Mouse (Mus musculus): ENCODE measurements around the gene Pde4b.
"Not testable (repeated sequence)": the region's sequence is repeated elsewhere in the genome, so short reads cannot be mapped to it uniquely, and the experiment has no call there.

Gene Pde4b

DNA sequence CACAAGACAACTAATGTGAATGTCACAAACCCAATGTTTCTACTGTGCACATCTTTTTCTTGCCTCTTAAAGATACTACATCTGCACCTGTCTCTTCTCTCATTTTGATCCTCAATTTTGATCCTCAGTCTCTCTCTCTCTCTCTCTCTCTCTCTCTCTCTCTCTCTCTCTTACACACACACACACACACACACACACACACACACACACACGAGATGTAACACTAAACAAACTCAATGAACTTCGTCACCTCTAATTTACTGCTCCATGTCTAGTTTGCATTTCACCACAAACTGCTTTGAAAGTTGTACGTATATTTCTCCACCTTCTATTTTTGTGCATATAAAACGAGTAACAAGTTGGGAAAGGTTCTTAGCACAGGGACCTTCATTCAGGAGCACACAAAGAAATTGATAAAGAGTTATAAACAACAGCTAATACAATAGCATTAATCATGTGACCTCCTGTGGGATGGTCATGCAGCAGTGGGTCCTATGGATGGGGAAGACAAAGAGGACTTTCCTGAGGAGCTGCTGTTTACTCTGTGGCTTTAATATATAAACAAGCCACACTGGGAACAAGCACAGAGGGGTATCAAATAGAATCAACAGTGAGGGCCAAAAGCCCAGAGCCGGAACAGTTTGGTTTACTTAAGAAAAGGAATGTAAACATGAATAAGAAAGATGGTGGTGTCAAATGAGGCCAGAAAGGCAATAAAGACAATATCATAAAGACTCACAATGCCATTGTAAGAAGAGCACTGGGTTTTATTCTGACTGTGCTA lies 372.1 kb downstream of the Pde4b start:
- DNase-seq (ENCODE audit: low read depth in 2 of 2, low spot score in 2 of 2), result no peak

DNA sequence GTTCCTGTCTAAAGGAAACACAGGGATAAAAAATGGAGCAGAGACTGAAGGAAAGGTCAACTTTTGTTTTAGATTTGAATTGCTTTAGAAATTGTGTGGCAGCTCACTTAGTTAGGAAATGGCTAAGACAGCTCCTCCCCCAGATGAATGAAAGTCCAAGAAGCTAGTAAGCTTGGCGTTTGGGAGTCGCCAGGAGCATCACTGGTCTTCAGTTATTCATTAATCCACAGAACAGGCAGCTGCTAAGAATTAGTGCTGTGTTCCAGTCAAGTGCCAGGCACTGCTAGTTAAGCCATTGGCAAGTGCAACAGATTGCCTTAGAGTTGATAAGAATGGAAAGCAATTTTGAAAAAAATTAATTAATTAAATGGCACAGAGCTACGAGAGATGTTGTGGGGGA lies 390.8 kb downstream of the Pde4b start:
- no peak for DNase-seq (ENCODE audit: low read depth in 2 of 2, low spot score in 2 of 2)

DNA sequence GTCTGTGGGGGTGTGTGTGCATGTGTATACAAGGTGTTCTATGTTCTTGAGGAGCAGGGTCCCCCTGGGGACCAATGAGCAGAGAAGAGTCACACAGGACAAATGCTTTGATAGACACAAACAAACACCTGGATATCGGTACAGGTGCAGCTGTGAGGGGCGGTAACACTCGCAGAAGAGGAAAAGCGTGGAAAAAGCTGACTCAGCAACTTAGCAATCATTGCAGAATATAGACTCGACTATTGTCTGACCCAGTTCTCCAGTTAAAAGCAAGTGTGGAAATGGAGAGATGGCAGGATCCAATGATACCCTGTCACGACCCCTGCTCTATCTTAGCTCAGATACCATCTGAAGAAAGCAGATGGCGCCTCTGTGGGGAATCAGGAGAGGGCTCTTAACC lies 391.5 kb downstream of the Pde4b start:
- DNase-seq (ENCODE audit: low read depth in 2 of 2, low spot score in 2 of 2), result no peak

DNA sequence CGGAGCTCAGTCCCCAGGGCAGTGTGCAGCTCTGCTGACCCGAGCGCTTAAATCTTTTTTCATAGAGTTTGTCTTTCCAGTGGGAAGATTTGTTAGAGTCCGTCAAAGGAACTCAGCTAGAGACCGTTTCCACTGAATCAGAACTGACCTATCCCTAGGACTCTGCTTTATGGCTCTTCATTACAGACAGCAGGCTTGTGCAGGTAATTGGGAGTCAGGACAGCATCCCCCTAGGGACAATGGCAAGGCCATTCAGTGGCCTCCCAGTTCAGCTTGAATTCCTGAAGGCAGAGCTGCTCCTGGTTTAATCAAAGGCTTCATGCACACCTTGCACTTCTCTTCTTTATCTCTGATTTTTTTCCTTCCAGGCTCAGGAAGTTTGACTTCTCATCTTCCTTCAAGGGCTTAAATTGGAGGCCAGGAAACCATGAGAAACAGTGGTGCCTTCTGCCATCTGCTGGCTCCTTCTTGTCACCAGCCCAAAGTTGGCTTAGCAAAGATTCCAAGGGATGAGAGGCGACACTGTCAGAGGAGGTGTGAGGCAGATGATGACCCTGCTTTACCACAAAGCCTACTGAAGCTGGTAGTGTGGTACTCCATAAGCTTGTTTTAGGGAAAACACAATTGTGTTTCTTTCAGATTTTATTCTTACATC lies 393.6 kb downstream of the Pde4b start:
- no peak for DNase-seq (ENCODE audit: low read depth in 2 of 2, low spot score in 2 of 2)

DNA sequence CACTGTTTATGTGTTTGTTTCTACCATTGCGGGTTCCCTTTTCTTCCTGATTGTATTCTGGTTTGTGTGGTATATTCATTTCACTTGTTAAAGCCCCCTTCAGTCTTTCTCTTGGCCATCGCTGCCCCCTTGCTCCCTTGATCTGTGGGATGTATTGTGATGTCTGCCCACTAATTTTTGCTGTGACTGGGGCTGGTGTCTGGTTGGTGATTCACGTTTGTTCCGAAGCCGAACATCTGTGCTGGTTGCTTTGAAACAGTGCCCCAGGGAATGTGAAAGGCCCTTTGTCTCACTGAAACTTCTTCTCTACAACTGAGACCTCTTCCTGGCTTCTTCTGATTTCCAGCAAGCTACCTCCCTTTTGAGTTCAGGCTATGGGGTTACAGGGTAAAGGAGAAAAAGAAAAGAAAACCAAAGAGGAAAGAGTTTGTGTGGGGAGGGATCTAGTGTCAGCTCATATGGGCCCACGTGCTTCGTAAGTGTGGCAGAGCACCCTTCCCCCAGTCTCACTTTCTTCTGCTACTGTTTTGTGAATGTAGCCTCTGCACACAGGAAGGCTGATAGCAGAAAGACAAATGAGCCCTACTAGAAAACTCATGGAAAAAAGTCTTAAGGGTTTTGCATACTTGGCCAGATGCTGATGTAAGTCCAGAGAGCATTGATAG lies 396.1 kb downstream of the Pde4b start:
- DNase-seq (ENCODE audit: low read depth in 2 of 2, low spot score in 2 of 2), result no peak

DNA sequence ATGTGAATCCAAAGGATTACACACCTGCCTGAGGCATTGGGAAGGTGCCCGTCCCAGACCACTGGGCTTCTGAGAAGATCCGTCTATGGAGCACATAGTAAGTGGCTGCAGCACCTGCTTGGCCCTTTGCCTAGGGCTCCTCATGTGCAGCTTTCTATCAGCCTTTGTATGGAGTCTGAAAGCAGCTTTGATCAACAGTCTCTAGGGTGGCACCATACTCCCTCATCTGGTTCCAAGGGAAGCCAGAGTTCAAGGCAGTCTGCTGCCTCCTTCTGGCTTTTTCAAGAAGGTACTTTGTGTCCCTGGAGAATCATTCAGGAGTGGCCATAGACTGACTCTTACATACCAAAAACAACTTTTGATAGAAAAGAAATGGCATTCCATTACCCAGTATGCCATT lies 397.4 kb downstream of the Pde4b start:
- no peak for DNase-seq (ENCODE audit: low read depth in 2 of 2, low spot score in 2 of 2)

DNA sequence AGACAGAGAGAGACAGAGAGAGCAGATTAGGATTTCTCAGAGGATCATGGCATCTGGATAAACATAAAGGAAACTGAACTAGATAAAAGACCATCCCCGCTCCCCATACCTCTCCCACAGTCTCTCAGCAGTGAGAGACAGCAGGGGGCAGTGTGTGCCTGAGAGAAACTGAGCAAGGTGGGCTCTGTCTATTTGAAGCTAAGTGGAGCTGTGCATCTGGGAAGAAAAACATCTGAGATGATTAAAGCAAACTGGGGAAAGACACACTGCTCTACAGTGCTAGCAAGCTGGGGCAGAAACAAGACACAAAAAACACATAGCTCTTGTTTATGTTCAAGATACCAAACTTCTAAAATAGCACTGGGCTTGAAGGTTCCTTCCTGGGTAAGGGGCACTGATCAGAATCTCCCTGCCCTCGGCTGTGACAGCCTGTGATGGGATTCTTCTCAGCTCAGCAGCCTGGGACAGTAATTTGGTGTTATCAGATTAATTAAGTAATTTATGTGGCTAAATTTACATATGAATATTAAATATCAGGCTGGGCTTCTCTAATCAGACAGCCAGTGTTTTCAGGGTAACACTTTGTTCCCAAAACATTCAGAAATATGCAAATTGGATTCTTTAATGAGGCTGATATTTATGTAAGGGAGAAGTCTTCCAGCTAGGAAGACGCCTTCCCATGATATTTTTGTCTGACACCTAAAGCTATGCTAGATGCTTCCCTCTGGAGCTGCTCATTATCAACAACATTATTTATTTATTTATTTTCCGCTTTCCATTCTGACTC lies 399.0 kb downstream of the Pde4b start:
- peak; percentile 26 to 30 for DNase-seq (ENCODE audit: low read depth in 2 of 2, low spot score in 2 of 2)

DNA sequence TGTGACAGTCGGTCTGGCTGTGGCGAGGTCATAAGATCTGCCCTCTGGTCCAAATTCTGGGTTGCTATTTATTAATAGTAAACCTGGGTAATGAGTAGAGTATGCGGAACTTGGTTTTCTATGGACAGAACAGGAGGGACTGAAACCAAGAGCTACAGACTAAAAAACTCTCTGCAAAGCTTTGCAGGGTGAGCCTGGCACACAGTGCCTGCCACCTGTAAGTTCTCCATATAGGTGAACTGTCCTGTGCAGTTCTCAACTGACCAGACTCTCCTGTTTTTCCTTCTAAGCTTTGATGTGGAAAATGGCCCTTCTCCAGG lies 399.5 kb downstream of the Pde4b start:
- no peak for DNase-seq (ENCODE audit: low read depth in 2 of 2, low spot score in 2 of 2)

DNA sequence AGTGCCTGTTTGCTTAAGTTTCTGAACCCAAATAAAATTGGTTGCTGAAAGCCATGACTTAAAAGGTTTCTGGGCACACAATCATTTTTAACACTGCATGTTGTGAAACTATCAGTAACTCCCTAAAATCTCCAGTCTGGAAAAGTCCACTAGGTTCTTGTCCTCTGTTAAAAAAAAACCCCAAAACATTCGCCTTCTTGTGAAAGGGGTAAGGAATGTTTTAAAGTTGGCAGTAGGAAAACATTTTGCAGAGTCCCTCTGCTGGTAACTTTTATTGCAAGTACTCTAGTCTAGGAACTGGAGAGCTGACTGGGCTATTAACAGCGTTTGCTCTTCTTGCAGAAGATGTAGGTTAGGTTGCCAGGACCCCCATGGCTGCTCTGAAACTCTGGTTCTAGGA lies 400.7 kb downstream of the Pde4b start:
- no peak for DNase-seq (ENCODE audit: low read depth in 2 of 2, low spot score in 2 of 2)

DNA sequence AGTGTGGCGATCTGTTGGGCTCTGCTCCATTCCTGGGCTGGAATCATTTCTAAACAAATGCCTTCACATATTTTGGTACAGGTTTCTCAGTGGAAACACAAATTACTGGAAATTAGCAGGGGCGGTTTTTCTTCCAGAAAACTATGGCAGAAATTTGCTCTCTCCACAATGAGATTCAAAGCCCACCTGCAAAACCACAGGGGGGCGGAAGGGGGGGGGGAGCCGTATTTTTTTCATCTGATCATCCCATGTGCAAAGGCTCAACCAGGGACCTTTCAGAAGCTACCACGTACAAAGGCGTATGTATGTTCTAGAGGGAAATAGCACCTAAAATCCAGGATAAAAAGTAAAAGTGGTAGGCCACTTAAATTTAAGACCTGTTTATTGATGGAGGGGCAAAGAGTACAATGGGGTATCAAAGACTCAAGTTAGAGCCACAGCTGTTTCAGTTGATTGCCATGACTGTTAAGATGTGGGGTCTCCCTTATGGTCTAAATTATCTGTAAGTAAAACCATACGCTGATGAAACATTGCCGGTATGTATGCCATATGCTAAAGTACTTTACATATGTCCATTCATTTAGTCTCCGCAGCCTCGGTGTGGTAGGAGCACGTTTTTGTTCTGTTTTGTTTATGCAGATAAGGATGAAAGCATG lies 404.3 kb downstream of the Pde4b start:
- no peak for DNase-seq (ENCODE audit: low read depth in 2 of 2, low spot score in 2 of 2)

DNA sequence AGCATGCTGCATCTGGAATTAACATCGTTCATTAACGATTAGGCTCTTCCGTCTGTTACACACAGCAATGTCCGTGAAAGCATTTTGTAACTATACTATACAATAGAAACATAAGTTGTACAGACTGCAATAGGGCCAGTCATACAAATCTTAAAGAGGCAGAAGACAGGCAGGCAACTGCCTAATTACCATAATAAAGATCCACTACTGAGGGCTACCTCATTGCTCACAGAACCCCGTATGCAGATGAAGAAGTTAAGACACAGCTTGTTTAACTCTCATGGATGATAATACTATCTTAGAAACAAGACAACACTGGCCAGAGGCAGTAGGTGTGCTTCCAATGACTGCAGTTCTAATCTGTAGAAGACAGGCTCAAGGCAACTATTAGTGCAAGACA lies 405.6 kb downstream of the Pde4b start:
- no peak for DNase-seq (ENCODE audit: low read depth in 2 of 2, low spot score in 2 of 2)

DNA sequence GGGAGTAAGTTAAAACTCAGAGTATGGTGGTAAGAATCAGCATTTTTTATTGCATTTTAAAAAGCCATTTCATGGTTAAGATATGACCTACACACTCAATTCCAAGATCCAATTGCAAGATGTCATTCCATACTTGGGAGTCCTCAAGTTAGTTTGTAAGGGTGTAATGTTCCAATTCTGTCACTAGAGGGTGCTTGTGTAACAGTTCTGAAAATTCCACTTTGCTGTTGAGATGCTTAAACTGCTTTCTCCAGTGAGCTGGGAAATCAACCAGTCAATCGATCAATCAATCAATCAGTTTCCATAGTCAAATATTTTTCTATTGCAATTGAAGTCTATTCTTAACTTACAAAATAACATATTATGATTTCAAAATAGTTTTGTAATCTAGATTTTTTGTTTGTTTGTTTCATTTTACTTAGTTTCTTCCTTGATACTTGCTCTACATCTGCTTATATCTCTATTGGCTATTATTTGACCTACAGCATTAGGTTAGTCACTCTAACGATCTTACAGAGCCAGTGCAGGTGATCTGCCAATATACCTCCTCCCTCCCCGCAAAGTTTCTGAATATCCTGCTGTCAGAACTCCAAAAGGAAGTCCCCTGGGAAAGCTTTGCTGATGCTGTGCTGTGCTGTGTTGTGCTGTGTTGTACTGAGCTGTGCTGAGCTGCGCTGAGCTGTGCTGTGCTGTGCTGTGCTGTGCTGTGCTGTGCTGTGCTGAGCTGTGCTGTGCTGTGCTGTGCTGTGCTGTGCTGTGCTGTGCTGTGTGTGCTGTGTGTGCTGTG lies 406.2 kb downstream of the Pde4b start:
- DNase-seq (ENCODE audit: low read depth in 2 of 2, low spot score in 2 of 2), result peak in 1 of 2 experiments; percentile 48

DNA sequence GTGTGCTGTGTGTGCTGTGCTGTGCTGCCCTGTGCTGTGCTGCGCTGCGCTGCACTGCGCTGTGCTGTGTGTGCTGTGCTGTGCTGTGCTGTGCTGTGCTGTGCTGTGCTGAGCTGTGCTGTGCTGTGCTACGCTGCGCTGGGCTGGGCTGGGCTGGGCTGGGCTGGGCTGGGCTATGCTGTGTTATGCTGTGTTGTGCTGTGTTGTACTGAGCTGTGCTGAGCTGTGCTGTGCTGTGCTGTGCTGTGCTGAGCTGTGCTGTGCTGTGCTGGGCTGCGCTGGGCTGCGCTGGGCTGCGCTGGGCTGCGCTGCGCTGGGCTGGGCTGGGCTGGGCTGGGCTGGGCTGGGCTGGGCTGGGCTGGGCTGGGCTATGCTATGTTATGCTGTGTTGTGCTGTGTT lies 406.9 kb downstream of the Pde4b start:
- DNase-seq (ENCODE audit: low read depth in 2 of 2, low spot score in 2 of 2), result not testable (repeated sequence)

DNA sequence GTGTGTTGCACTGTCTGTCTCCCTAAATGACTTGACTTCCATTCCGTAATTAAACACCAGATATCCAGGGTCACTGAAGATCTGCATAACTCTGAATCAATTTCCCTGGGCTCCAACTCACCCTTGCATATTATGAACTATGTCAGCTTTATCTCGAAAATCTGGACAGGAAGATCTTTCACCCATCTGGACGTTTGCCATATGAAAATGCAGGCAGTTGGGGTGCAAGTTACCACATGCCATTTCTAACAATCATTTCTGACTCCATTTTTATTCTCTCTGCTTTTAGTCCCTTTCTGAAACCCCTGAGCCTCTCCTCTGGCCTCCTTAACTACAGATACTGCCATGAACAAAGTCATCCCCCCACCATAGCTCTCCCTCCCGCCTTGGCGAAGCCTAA lies 407.7 kb downstream of the Pde4b start:
- DNase-seq (ENCODE audit: low read depth in 2 of 2, low spot score in 2 of 2), result no peak

DNA sequence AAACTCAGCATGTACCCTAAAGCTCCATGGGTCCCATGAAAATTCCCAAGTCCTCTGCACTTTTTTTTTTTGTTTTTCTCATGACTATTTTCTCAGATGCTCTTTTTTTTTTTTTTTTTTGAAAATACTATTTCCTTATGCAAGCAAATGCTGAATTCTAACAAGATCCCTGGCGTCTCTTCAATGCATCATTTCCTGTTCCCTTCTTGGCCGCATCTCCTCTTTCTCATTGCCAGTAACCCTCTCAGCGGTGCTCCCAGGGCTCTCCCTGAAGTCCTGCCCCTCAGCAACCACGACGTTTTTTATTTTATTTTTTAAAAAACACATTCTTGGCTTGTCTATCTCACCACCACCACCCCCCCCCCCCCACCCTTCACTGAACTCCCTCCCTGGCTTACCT lies 408.1 kb downstream of the Pde4b start:
- no peak for DNase-seq (ENCODE audit: low read depth in 2 of 2, low spot score in 2 of 2)

DNA sequence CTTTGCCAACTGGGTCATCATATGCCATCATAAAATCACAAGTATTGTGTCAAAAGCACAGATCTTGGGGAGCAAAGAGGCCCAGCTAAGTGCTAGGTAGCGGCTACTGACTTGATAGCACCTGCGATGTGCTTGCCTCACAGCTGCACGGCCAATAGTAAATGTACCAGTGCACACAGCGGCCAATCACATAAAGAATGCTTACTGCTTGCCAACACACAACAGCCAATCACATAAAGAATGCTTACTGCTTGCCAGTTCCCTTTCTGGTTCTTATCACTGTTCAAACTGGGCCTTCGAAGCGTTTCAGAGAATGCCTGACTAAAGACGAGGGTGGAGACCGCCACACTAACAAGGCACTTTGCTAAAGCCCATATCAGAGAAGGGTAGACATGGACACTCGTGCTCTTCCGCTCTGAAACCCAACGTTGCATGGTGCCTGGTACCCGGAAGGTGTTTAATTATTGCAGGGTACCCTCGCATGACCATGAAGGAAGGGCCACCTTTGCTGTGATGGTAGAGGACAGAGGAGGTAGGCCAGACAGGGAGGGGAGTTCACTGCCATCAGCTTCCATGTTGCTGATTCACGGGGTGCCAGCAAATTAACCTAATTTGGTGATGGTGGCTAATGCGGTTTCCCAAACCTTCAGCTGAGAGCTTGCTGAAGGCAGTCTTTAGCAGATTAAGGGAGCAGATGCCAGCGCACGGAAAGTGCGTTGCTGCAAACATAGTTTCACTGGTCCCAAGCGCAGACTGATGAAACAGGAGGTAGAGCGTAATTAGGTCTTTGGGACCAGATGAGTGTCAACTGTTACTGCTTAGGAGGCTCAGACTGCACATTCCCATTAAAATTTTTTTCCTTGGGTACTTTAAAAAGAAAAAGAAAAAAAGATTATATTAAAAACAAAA lies 409.2 kb downstream of the Pde4b start:
- no peak for DNase-seq (ENCODE audit: low read depth in 2 of 2, low spot score in 2 of 2)

DNA sequence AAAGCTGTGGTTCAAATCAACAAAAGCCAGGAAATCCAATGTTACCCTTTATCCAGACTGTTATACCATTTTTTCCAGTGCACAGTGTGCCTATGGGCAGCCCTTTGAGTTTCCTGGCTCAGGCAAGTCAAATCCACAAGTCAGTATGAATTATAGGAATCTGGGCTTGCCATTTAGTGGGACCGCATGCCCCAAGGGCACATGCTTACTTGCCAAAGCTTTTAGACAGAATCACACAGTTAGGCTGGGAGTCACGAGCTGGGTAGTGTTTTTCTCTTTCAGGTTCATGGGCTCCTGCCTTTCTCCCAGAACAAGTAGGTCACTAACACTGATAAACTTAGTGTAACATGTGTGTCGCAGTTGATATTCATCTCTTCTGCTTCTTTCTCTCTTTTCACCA lies 409.9 kb downstream of the Pde4b start:
- no peak for DNase-seq (ENCODE audit: low read depth in 2 of 2, low spot score in 2 of 2)

DNA sequence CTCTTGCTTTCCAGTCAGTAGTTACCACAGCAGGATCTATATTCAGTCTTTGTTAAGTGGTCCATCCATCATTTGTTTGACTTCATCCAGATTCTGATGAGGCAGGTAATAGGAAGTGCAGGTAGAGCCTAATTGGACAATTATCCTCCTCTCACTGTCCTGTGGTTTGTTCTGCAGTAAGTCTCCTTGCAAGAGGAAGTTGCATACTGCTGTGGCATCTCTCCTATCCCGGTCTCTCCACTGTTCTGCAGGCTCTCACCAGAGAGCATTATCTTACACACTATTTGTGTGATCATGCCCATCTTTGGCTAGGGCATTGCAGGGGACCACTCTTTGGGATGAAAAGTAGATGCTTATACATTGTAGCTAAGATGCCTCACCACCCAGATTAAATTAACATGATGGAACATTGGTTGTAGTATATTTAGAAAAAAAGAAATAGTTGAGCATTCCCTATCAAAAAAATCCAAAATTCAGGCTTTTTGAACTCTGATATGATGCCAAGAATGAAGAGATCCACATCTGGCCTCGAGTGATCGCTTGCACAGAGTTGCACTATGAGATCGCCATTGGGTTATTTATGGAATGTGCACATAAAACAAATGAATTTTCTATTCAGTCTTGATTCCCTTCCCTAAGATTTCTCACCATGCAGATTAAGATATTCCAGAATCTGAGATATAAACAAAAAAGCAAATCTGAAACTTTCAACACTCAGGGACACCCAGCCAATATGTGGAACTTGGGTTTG lies 411.0 kb downstream of the Pde4b start:
- DNase-seq (ENCODE audit: low read depth in 2 of 2, low spot score in 2 of 2), result no peak

DNA sequence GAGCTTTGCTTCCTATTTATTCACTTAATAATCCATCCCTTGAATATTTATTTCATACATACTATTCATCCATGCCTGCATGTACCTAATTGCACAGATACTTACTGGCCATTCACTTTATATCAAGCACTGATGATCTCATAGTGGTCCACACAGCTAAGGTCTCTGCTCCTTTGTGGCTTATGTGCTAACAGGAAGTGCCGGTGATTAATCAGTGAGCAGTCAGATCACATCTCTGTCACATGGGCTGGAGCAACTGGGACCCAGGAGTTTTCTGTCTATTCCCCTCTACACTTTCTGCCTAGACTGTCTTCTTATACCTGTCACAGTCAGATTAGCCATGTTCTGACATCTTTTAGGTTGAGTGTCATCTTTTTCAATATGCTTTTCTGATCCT lies 411.6 kb downstream of the Pde4b start:
- no peak for DNase-seq (ENCODE audit: low read depth in 2 of 2, low spot score in 2 of 2)
